Mouse (Mus musculus): Measurements from ENCODE around the gene Nt5c.

- TF ChIP-seq ZC3H11A (IDR thresholded peaks at IDR 0.05; ENCODE audit: borderline replicate concordance, low read depth, low read length): no peak
- no peak for TF ChIP-seq MAFK (IDR thresholded peaks at IDR 0.05; ENCODE audit: insufficient read depth, low read depth, low read length)
- no peak for TF ChIP-seq HCFC1 (IDR thresholded peaks at IDR 0.05; ENCODE audit: borderline replicate concordance, insufficient read depth, low read length)
These were observed 27.0 kb upstream of the Nt5c start for GRCm38 (mm10) chr11:115518693-115519092.

All from ES-E14 (cell line).